Mouse (Mus musculus) mouse embryonic stem cell (cell line): ENCODE results near the gene Snap91.

Experiments
- in situ Hi-C, 2 experiments: fragments of 300-500 bp; cut with MboI; formaldehyde crosslinking; loops; 1 replicate in 1 of 2; 3 replicates in 1 of 2; pipeline ENCODE4 v1.14.3; 2019 to 2020; ENCODE audit warnings: low sequenced_read_pairs in 2 of 2, low pct_unique_long_range_greater_than_20kb in 1 of 2, mixed read lengths in 1 of 2; ENCODE audit not compliant: unreplicated experiment in 1 of 2

Snap91 gene

GRCm38 (mm10) chr9:86880113-86880972 lies at the start of gene Snap91:
TSS of gene Snap91 (minus strand) at chr9:86880654.
- in situ Hi-C loops, result no loop called here

- in situ Hi-C loops, result no loop called here
These were observed 46.1 kb upstream of the Snap91 start for GRCm38 (mm10) chr9:86926519-86926918.

GRCm38 (mm10) chr9:86925688-86926087 lies 45.2 kb upstream of the Snap91 start:
- in situ Hi-C loops, result no loop called here

GRCm38 (mm10) chr9:86922430-86922829 lies 42.0 kb upstream of the Snap91 start:
- in situ Hi-C loops, result no loop called here

- in situ Hi-C loops, result no loop called here
These were observed 36.1 kb upstream of the Snap91 start for GRCm38 (mm10) chr9:86916543-86916942.

- in situ Hi-C loops, result no loop called here
These were observed 19.2 kb upstream of the Snap91 start for GRCm38 (mm10) chr9:86899502-86900199.

GRCm38 (mm10) chr9:86879216-86880112 lies 990 bp downstream of the Snap91 start:
- in situ Hi-C loops, result no loop called here

GRCm38 (mm10) chr9:86878716-86879115 lies 1.7 kb downstream of the Snap91 start:
- in situ Hi-C loops, result no loop called here

GRCm38 (mm10) chr9:86873681-86874080 lies 6.8 kb downstream of the Snap91 start:
- in situ Hi-C loops, result no loop called here

- in situ Hi-C loops, result no loop called here
These were observed 10.7 kb downstream of the Snap91 start for GRCm38 (mm10) chr9:86869586-86870338.

GRCm38 (mm10) chr9:86858101-86858500 lies 22.4 kb downstream of the Snap91 start:
- in situ Hi-C loops, result no loop called here

- in situ Hi-C loops, result no loop called here
These were observed 22.8 kb downstream of the Snap91 start for GRCm38 (mm10) chr9:86857626-86858025.

GRCm38 (mm10) chr9:86852861-86853260 lies 27.6 kb downstream of the Snap91 start:
- in situ Hi-C loops, result no loop called here

GRCm38 (mm10) chr9:86851689-86852088 lies 28.8 kb downstream of the Snap91 start:
- in situ Hi-C loops, result no loop called here

GRCm38 (mm10) chr9:86850452-86851207 lies 29.8 kb downstream of the Snap91 start:
- in situ Hi-C loops, result no loop called here

- in situ Hi-C loops, result no loop called here
These were observed 36.6 kb downstream of the Snap91 start for GRCm38 (mm10) chr9:86843747-86844353.

GRCm38 (mm10) chr9:86829792-86830191 lies 50.7 kb downstream of the Snap91 start:
- in situ Hi-C loops, result no loop called here
